Mouse (Mus musculus) testis, adult 2 months (tissue): ENCODE measurements around the gene Zbtb38. TPM values are rescaled to one million over a fixed set of nuclear protein-coding genes. Genes with fewer than 3 reads are reported as not detected.
A peak's percentile ranks its signal among the peaks of the same experiment; 100 is the strongest.

Experiments
- H3K27ac ChIP-seq: fragments of 200-500 bp; 2 replicates; pipeline ENCODE4 v1.5.1; 2012; ENCODE audit warnings: low read depth, low read length; ENCODE audit not compliant: control insufficient read depth, insufficient read depth
- H3K27me3 ChIP-seq: fragments of 200-500 bp; 2 replicates; pipeline ENCODE4 v1.6.1; 2012; ENCODE audit warnings: mild to moderate bottlenecking, low read length, moderate library complexity; ENCODE audit not compliant: control insufficient read depth, insufficient read depth
- H3K36me3 ChIP-seq: fragments of 200-500 bp; 2 replicates; pipeline ENCODE4 v1.6.1; 2012; ENCODE audit warnings: mild to moderate bottlenecking, low read length; ENCODE audit not compliant: control insufficient read depth, insufficient read depth
- H3K4me1 ChIP-seq: fragments of 200-500 bp; 2 replicates; pipeline ENCODE4 v1.6.1; 2012; ENCODE audit warnings: low read length; ENCODE audit not compliant: control insufficient read depth, insufficient read depth
- H3K4me3 ChIP-seq: fragments of 200-500 bp; 2 replicates; pipeline ENCODE4 v1.5.1; 2012; ENCODE audit warnings: low read depth, mild to moderate bottlenecking, low read length, moderate library complexity, mixed read lengths; ENCODE audit not compliant: control insufficient read depth
- CTCF ChIP-seq: fragments of 200-500 bp; IDR thresholded peaks from 2 replicates; pipeline ENCODE4 v1.5.1; 2012; ENCODE audit warnings: low read depth, mild to moderate bottlenecking, inconsistent platforms, low read length, moderate library complexity; ENCODE audit not compliant: control insufficient read depth, insufficient read depth, insufficient replicate concordance
- POLR2A ChIP-seq: fragments of 200-500 bp; IDR thresholded peaks from 2 replicates; pipeline ENCODE4 v1.6.1; 2012; ENCODE audit warnings: low read depth, mild to moderate bottlenecking, inconsistent platforms, low read length, moderate library complexity; ENCODE audit not compliant: control insufficient read depth
- polyA plus RNA-seq: library from polyadenylated mRNA; depleted of rRNA; stranded (reverse); fragments of >200 nt; gene quantifications from 2 replicates; pipeline ENCODE4 v1.2.3, GENCODE M21; 2012

Gene Zbtb38
- polyA plus RNA-seq, 1 experiment = 2.4 TPM

DNA sequence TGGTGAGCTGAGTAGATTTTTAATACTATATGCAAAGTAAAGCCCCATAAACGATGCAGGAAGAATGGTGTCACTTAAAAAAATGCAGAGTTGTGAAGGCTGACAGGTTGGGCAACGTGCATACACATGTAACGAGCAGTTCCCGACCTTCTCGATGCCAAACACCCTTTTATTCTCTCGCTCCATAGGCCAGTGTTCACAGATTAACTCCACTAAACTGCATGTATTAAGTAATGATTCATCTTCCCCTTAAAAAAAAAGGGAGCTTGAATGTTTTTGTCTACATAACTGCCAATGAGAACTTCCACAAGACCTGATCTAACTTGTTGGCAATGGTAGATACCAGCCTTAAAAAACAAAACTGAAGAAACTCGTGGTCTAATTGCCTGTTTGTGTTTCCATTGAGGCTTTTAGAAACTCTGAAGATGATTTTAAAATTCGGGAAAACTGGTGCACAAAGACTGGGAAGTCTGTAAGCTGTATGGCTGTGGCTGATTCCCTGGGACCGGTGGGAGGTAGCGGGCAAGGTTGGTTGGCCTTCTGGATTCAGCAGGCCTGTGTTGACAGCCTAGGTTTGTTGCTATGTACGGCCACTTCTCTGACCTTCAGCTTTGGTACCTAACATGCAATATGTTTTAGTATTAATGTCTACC lies 32.0 kb downstream of the Zbtb38 start:
- TF ChIP-seq CTCF = no peak
- TF ChIP-seq POLR2A = no peak
- H3K27me3 ChIP-seq = no peaks in the 10 kb centered on the region
- H3K4me3 ChIP-seq = no peak overlapping the region
- H3K4me1 ChIP-seq = peaks cover 5% of the 10 kb centered on the region
- H3K36me3 ChIP-seq = no peaks in the 10 kb centered on the region
- no peak overlapping the region for H3K27ac ChIP-seq

DNA sequence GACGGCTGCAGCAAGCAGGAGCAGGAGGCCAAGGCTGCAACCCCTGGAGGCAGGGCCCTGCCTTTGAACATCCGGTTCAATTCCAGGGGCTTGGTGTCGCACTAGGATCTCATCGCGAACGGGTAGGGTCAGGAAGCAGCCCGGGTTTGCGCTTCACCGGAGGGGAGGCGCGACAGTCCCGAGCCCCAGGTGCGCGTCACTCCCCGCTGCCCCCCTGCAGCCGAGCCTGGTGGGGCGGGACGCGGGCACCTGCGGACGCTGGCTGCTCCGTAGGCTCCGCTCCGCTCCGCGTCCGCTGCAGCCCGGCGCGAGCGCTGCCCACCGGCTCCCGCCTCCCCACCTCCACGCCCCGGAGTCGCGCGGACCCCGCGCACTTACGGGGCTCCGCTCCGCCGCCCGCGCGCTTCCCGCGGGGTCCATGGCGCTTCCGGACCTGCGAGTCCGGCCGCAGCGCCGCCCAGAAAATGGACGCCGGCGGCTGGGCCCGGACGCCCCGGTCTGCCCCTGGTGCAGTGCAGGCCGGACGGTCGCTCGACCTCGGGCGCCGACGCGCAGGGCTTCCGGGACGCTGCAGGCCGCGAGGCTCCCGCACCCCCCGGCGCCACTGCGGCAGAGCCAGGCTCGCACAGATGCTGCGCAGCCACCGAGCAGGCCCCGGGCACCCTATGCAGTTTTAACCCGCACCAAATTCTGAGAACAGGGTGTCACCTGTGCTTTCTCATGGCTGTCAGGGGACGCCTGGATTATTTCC lies 33.0 kb downstream of the Zbtb38 start:
- peak overlapping the region; percentile 83 for H3K27ac ChIP-seq
- H3K4me3 ChIP-seq = peak overlapping the region; percentile 89
- TF ChIP-seq POLR2A (peak; percentile 75), CTCF (no peak)
- H3K27me3 ChIP-seq = no peaks in the 10 kb centered on the region
- no peaks in the 10 kb centered on the region for H3K36me3 ChIP-seq
- H3K4me1 ChIP-seq = peaks cover 5% of the 10 kb centered on the region

DNA sequence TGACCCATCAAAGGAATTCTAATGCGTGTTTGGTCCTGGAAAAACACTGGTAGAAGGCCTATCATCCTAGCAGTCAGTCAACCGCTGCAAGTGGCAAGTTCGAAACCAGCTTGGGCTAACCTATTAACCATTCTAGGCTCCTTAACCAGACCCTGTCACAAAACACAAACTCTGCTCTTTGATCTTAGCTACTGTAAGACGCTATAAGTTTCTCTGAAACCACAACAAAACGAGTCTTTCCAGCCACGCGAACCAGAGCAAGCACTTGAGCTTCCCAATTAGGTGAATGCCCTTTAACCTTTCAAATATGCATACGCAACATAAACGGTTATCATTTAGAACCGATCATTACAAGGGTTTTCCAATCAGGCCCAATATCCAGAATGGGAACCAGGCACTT lies 33.7 kb downstream of the Zbtb38 start:
- no peak for TF ChIP-seq CTCF
- no peak for TF ChIP-seq POLR2A
- peak overlapping the region; percentile 83 for H3K27ac ChIP-seq
- H3K4me1 ChIP-seq = peaks cover 5% of the 10 kb centered on the region
- peak overlapping the region; percentile 89 for H3K4me3 ChIP-seq
- H3K36me3 ChIP-seq = no peaks in the 10 kb centered on the region
- no peaks in the 10 kb centered on the region for H3K27me3 ChIP-seq

DNA sequence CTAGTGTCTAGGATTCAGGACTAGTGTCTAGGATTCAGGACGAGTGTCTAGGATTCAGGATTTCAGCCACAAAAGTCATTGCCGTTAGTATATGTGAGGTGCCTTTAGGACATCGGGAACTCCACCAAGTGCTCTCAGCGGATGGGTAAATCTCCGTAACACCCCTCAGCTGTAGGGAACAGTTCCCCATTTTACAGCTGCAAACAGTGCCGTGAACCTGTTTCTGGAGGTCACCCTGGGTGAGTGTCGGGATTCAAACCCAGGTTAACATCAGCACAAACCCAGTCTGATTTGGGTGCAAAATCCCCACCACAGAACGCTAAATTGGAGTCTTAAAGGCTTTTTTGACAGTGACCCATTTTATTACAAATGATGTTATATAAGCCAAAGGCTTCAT lies 34.2 kb downstream of the Zbtb38 start:
- Histone ChIP-seq H3K4me3 (no peak overlapping the region), H3K27me3 (no peaks in the 10 kb centered on the region), H3K27ac (no peak overlapping the region), H3K36me3 (no peaks in the 10 kb centered on the region), H3K4me1 (peaks cover 5% of the 10 kb centered on the region)
- TF ChIP-seq CTCF = no peak
- TF ChIP-seq POLR2A = no peak

DNA sequence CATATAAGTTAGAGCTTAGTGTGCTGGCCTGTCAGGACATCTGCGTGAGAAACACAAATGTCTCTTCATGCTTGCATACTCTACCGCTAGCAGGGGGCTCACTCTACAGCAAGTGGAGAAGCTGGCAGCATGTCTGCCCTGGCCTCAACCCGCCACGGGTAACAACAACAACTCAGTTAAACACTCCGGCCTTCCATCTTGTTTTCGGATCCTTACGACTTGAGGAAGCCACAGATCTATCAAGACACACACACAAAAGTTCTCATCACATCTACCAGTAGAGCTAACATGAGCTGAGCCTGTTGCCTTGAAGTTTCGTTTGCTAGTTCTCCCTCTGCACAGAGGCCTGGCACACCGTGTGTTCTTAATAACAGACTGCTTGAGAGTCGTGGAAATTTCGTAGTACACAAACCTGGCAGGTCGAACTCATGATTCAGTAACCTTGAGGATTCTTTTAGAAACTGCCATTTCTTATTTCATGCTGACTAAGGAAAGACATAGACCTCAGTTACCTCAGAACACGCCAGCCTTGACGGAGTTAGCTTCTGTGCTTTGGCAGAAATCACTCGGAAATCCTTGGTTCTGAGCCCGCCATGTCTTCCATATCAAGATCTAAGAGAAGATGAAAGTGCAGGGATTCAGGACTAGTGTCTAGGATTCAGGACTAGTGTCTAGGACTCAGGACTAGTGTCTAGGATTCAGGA lies 34.8 kb downstream of the Zbtb38 start:
- Histone ChIP-seq H3K4me1 (peaks cover 5% of the 10 kb centered on the region), H3K27me3 (no peaks in the 10 kb centered on the region), H3K27ac (peak overlapping the region; percentile 2; the same call in 1 of the 2 replicates), H3K36me3 (no peaks in the 10 kb centered on the region), H3K4me3 (no peak overlapping the region)
- no peak for TF ChIP-seq POLR2A
- no peak for TF ChIP-seq CTCF

DNA sequence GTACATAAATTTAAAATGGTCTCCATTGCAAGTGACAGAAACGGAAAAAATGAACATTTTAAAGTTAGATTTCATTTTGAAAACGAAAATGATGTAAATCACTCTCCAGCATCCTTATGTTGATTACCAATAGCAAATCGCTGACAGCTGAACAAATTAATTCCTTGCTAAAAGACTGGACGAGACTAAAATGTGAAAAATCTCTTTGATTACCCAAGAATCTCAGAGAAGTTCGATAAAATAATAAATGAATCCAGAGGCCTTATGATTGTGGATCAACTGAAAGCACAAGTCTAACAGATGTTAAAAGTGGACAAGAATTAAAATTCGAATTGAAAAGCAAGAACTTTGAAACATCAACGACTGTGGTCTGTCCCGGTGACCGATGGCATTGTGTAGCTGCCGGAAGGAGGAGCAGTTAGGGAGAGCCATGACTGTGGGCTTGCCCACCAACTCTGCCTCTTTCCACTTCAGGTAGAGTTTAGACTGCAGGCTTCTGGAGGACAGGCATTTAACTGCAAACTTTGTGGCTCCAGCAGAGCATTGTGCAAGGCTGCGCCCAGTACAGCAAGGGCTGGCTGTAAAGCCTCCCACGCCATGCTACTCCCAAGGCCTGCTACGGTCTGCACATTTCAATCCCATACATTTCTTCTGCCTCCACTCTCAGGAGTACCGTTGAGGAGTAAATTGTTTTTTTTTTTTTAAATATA lies 35.7 kb downstream of the Zbtb38 start:
- Histone ChIP-seq H3K36me3 (no peaks in the 10 kb centered on the region), H3K4me1 (peaks cover 5% of the 10 kb centered on the region), H3K27me3 (no peaks in the 10 kb centered on the region), H3K4me3 (no peak overlapping the region), H3K27ac (no peak overlapping the region)
- TF ChIP-seq POLR2A (no peak), CTCF (no peak)
